Mouse (Mus musculus) left cerebral cortex, postnatal 25 days (tissue): ENCODE measurements at regions not wholly inside any gene's neighbourhood (a gene's known extent, or its start where the extent isn't known, plus 50 kb on each side); places are given as distances from the start of the nearest gene placed in this dataset.

Experiments used
- DNase-seq, 2 experiments: peaks; one replicate each; pipeline ENCODE4 v3.0.0; 2022; ENCODE audit warnings: low spot score in 2 of 2, mixed read lengths in 1 of 2
- intact Hi-C: fragments of 180-260 bp; cut with DNase I; formaldehyde crosslinking; loops from one replicate; pipeline ENCODE4 v1.15.1; 2025

- intact Hi-C loops: no loop called here
- no peak for DNase-seq
Measured at GRCm38 (mm10) chr3:99447361-99447760, 207.2 kb downstream of the Tbx15 start.

GRCm38 (mm10) chr3:99447813-99448212 is 207.6 kb downstream of the Tbx15 start:
- intact Hi-C loops: no loop called here

DNA sequence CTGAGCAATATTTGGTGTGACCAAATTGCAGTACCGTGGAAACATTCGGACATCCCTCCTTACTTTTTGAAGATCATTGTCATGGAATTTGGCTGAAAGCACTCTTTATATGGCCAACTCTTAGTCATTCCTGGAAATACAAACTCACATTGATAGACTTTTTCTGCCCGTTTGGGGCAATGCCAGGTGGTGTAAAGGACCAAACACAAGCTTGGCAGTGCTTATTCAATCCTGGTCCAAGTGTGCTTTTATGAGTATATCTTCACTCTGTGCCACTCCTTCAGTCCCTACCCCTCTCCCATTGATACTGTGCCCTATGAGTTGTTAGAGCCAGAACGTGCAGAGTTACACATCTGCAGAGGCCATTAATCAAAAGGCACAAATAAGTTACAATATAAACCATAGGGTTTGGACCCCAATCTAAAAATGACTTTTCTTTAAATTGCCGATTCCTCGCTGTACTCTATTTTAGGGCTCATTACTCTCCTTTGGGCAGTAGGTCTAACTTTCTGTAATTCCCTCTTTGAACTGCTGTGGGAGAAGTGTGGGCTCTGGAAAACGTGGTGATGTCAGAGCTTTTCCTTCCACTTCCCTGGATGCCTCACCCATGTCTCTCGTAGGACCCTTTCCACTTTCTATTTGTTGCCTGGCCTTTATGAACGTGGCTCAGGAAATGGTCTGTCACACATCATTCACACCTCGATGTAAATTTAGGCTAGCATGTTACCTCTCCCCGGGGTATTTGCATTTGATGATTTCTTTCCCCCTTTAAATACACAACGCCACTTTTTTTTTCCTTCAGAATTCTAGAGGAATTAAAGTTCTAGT is 219.1 kb downstream of the Tbx15 start:
- intact Hi-C loops: no loop called here
- DNase-seq: no peak

More at GRCm38 (mm10) chr3:99447813-99448212, 207.6 kb downstream of the Tbx15 start:
- DNase-seq: no peak

GRCm38 (mm10) chr3:99499980-99500379 is 259.8 kb downstream of the Tbx15 start:
- intact Hi-C loops: no loop called here
- no peak for DNase-seq

GRCm38 (mm10) chr3:99504772-99505171 is 264.6 kb downstream of the Tbx15 start:
- intact Hi-C loops: no loop called here

GRCm38 (mm10) chr3:99512250-99512649 is 272.1 kb downstream of the Tbx15 start:
- intact Hi-C loops: no loop called here
- no peak for DNase-seq

More at GRCm38 (mm10) chr3:99504772-99505171, 264.6 kb downstream of the Tbx15 start:
- DNase-seq: no peak

GRCm38 (mm10) chr3:99512933-99513332 is 272.8 kb downstream of the Tbx15 start:
- intact Hi-C loops: no loop called here
- DNase-seq: no peak

DNA sequence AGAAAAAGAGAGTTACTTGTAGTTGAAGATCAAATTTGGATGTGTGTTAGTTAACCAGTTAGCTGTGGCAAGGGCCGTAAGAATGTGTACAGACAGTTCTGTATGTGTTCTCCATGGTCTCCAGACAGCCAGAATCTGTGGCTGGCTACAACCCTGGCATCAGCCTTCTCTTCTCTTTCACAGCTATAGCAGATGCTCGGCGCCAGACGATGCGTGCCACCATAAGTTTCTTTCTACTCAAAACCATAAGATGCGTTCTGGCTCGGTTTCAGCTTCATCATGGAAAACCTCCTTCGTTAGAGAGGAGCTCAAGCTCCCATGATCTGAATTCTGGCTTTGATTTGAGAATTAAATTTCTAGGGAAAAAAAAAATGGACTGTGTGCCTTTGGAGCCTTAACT is 275.6 kb downstream of the Tbx15 start:
- peak; percentile 29 to 76 for DNase-seq
- intact Hi-C loops: no loop called here

DNA sequence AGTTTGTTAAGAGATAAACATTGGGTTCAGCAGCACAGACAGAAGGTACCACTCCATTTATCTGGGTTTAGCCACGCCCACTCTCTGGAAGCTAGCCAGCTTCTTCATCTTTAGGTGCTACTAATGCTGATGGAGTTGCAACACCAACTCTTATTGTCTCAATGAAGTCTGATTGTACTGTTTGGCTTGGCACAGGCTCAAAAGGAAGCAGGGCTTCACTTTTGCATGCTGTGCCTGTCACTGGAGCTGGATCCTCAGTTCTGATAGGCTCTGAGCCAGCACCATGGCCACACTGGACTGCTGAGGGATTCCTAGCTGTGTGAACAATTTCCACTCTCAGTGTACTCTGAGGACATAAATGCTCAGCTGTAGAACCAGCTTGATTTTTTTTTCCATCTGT is 320.7 kb downstream of the Tbx15 start:
- DNase-seq: no peak
- intact Hi-C loops: no loop called here

DNA sequence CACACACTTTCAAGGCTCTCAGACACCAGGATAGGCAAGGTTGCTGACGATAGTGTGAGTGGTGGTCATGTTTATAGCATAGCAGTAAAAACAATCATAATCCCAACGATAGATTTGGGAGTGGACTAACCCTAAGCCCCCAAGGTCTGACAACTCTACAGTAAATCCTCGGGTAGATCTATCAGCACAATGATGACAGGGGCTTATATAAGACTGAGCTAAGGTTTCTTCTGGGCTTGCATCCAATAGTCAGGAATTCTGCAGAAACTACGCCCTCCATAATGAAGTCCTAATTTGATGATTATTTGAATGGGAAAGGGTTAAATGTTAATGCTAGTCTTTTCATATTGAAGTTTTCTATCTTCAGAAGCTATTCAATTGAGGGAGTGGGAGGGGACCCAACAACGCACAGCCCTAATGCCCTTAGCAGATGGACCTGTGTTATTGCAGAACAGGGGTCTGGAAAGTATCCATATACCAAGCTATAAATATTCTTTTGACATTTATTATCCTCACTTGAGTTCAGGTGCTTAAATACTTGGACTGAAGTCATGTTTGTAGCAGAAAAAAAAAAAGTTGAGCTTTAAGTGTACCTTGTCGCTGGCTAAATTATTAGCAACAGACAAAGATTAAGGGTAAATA is 311.8 kb upstream of the Spag17 start:
- intact Hi-C loops: no loop called here
- no peak for DNase-seq

DNA sequence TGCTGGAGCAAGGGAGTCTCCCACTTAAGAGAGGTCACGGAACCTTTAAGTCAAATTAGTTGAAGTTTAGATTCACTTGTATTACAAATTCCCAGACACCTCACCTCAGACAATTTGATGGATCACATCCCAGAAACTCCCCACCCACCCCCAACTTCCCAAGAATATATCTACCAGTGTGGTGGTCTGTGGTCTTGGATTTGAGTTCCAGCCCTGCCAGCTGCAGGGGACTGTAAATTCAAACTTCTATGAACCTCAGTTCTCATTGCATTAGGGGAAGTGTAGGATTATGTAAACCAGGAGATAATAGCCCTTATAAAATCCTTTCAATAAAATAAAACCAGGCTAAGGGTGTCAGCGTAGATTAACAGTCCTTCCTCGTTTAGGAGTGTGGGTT is 311.2 kb upstream of the Spag17 start:
- intact Hi-C loops: no loop called here
- no peak for DNase-seq

DNA sequence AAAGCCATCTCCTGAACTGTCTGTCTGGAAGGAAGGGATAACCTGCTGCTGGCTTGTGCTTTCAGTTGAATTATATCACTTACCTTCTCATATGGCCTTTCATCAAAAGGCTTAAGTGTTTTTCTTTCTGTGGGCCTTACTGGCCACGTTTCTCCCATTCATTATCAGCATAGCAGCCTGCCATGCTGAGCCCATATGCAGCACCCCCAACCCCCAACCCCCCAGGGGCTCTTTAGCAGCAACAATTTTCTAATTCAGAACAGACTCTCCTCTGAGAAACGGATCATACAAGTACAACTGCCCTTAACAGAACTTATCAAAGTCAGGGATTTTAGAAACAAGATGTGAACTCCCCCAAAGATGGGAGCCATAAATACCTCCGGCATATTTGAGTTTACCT is 282.5 kb upstream of the Spag17 start:
- intact Hi-C loops: no loop called here
- DNase-seq: no peak

- intact Hi-C loops: no loop called here
- DNase-seq: peak in 1 of 2 experiments; percentile 40
Measured at GRCm38 (mm10) chr3:99632309-99632708, 252.9 kb upstream of the Spag17 start.

- intact Hi-C loops: no loop called here
- DNase-seq: no peak
Measured at GRCm38 (mm10) chr3:99641343-99642106, 243.7 kb upstream of the Spag17 start.

- no peak for DNase-seq
Measured at GRCm38 (mm10) chr3:99644910-99645309, 240.3 kb upstream of the Spag17 start.

DNA sequence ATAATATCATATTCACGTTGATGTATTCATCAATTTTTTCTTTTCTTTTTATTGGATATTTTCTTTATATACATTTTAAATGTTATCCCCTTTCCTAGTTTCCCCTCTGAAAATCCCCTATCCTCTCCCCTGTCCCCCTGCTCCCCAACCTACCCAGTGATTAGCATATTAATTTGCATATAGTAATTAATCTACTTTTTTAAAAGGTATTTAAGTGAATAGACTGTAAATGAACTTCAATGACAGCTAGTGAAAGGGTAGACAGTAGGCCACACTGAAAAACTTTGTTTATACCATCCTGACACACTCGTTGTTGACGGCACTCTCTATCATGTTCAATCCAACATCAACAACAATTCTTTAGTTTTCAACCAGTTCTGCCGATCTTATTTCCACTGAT is 239.9 kb upstream of the Spag17 start:
- intact Hi-C loops: no loop called here
- no peak for DNase-seq

More at GRCm38 (mm10) chr3:99644910-99645309, 240.3 kb upstream of the Spag17 start:
- intact Hi-C loops: no loop called here

GRCm38 (mm10) chr3:99657617-99658016 is 227.6 kb upstream of the Spag17 start:
- no peak for DNase-seq
- intact Hi-C loops: no loop called here

DNA sequence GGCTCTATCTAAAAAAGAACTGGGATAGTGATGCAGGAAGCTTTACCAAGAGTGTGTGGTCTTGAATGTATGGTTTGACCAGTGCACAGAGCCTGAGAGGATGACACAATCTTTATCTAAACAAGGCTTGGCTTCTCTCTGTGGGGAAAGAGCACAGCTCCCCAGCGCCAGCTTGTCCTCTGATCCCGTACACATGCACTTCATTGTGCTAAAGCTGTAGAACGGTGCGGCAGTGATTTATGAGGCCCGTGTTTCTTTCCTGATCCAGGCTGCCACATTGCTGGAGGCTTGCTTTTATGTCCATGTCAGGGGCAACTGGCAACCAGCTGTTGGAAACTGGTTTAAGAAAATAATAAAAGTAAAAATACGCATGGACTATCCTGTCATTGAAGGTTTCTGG is 221.4 kb upstream of the Spag17 start:
- DNase-seq: no peak
- intact Hi-C loops: no loop called here

GRCm38 (mm10) chr3:99665363-99665762 is 219.8 kb upstream of the Spag17 start:
- intact Hi-C loops: no loop called here
- DNase-seq: no peak
